Mouse (Mus musculus): ENCODE results near the gene Tex46. TPM values are rescaled to one million over a fixed set of nuclear protein-coding genes. Genes with fewer than 3 reads are reported as not detected.
A peak's percentile ranks its signal among the peaks of the same experiment; 100 is the strongest.

Gene Tex46
- total RNA-seq, 2 experiments from 2014 or later = not detected

- ATAC-seq (replicated peaks; ENCODE audit: poor library complexity) = peak; percentile 44
These were observed 16.4 kb downstream of the Tex46 start for GRCm38 (mm10) chr4:136626590-136626989.

GRCm38 (mm10) chr4:136631237-136631994 lies 21.2 kb downstream of the Tex46 start:
- ATAC-seq (replicated peaks; ENCODE audit: poor library complexity) = no peak

DNA sequence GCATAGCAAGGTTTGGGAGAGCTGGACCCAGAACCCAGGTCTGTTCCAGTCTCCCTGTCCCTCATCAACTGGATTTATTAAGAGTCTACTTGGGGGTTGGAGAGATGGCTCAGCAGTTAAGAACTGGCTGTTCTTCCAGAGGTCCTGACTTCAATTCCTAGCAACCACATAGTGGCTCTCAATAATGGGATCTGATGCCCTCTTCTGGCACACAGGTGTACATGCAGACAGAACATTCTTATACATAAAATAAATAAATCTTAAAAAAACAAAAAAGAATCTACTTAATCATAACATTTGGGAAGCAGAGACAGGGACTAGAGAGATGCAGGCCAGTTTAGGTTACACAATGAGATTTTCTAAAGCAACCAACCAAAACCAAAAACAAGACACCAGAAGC lies 25.8 kb downstream of the Tex46 start:
- ATAC-seq (replicated peaks; ENCODE audit: poor library complexity) = no peak

DNA sequence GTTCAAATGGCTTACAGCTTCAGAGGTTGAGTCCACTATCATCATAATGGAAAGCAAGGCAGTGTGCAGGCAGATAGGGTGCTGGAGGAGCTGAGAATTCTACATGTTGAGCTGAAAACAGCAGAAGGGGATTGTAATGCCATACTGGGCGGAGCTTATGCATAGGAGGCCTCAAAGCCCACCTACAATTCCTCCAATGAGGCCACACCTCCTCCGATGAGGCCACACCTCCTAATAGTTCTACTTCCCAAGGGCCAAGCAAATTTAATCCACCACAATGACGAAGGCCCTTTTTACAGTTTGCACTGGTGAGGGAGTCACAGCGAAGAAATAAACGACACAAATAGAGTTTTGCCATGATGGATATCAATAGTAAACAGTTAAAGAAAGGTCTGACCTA lies 26.3 kb downstream of the Tex46 start:
- no peak for ATAC-seq (replicated peaks; ENCODE audit: poor library complexity)

DNA sequence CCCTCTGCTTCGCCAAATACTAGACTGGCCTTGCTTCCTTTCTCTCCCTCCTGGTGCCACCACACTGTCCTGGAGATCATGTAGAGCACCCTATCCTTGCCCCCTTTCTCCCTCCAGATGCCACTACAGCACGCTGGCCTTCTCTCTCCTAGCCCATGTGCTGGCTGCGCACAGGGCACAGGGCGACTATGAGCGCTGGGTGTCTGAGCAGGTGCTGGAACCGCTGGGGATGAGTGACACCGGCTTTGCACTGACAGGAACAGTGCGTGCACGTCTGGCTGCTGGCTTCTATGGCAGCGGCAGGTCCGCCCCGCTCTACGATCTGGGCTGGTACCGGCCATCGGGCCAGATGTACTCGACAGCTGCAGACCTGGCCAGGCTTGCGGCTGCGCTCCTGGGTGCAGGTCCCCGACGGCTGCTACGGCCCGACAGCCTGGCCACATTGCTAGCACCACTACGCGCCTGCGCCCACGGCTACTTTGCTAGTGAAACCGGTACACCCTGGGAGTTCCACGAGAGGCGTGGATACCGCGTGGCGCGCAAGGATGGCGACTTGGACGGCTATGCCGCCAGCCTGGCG lies 26.8 kb downstream of the Tex46 start:
- ATAC-seq (replicated peaks; ENCODE audit: poor library complexity) = no peak

- peak; percentile 33 for ATAC-seq (replicated peaks; ENCODE audit: poor library complexity)
These were observed 27.5 kb downstream of the Tex46 start for GRCm38 (mm10) chr4:136637563-136638229.

- no peak for ATAC-seq (replicated peaks; ENCODE audit: poor library complexity)
These were observed 28.1 kb downstream of the Tex46 start for GRCm38 (mm10) chr4:136638230-136638750.

DNA sequence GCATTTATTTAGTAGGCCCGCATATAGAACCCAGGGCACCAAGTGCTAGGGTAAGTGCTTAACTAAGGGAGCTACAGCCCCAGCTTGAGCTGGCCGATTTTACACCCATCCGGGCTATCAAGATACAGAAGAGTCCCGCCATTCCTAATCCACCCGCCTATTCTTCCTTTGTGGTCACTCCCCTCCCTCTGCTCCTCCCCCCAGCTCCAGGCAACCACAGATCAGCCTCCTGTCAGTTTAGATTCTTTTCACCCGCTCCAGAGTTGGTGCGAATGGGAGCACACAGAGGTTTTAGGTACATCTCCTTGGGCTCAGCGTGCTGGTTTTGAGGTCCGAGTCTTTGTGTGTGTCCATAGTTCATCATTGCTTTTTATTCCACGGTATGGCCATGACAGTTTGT lies 28.7 kb downstream of the Tex46 start:
- peak; percentile 74 for ATAC-seq (replicated peaks; ENCODE audit: poor library complexity)

- ATAC-seq (replicated peaks; ENCODE audit: poor library complexity) = peak; percentile 82
These were observed 38.8 kb downstream of the Tex46 start for GRCm38 (mm10) chr4:136648922-136649479.

- ATAC-seq (replicated peaks; ENCODE audit: poor library complexity) = no peak
These were observed 39.4 kb downstream of the Tex46 start for GRCm38 (mm10) chr4:136649480-136650196.

DNA sequence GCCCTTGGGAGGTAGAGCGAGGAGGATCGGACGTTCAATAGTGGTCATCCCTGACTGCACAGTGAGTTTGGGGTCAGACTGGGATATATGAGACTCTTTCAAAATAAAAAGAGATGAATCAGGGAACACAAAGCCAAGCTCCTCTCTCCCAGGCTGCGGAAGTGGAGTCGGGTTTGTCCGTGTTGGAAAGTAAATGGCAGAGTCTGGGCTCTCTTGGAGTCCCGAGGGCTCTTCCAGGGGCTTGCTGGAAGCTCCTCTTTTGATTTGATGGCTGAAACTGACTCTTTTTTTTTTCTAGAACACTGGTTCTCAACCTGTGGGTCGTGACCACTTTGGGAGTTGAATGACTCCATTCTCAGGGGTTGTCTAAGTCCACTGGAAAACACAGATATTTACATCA lies 40.0 kb downstream of the Tex46 start:
- no peak for ATAC-seq (replicated peaks; ENCODE audit: poor library complexity)

- ATAC-seq (replicated peaks; ENCODE audit: poor library complexity) = peak; percentile 66
These were observed 41.1 kb downstream of the Tex46 start for GRCm38 (mm10) chr4:136651357-136651811.

DNA sequence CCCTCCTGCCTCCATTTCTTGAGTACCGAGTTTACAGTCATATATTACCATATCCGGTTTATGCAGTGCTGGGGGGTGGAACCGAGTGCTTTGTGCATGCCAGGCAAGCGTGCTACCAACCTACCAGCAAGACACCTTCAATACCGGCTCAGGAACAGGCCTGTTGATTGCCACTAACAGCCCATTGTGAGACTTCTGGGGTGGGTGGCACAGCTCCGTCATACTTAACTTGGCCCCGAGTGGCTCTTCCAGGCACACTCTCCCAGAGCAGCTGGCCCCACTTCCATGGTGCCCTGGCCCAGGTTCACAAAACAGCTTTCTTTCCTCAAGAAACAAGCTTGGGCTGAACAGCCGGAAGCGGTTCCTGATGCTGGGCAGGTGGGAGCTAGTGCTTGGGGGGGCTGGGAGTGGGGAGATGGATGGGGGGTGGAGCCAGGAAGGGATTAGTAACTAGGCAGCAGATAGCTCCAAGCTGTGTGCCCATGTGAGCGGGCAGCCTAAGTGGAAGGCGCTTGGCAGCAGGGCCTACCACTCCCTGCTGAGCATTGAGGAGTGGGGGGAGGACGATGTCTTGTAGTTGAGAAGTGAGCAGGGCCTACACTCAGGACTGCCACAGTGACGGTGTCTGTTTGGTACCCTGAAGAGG lies 41.8 kb downstream of the Tex46 start:
- no peak for ATAC-seq (replicated peaks; ENCODE audit: poor library complexity)

DNA sequence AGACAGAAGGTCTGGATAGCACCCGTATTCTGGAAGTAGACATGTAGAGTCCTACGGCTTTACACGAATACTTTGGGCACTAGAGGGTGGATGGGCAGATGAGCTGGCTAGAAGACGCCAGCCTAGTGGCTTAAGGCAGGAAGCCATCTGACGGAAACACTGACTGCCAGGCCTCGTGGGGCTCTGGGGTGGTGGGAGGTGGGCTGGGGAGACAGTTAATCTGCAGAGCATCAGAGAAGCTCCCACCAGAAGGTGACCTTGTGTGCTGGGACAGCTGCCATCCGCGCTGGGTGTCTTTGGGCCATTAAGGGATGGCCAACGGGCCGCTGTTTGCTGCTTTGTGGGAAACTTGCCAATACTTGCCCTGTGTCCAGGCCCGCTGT lies 42.3 kb downstream of the Tex46 start:
- ATAC-seq (replicated peaks; ENCODE audit: poor library complexity) = no peak

DNA sequence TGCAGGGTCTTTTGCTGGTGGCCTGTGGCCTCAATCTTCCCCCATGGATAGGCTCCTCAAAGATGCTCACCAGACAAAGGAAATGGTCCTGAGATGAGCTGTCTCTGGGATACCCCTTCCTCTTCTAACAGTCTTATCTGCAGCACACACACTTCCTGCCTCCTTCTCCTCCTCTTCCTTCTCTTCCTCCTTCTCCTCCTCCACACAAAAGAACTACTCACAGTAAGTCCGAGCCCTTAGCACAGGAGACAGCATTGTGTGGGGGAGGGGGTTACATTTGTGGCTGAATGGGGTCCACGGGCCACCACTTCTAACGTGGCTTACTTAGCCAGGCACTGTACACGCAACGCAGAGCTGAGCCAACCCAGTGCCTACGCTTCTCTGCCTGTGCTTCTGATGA lies 42.8 kb downstream of the Tex46 start:
- ATAC-seq (replicated peaks; ENCODE audit: poor library complexity) = peak; percentile 30

DNA sequence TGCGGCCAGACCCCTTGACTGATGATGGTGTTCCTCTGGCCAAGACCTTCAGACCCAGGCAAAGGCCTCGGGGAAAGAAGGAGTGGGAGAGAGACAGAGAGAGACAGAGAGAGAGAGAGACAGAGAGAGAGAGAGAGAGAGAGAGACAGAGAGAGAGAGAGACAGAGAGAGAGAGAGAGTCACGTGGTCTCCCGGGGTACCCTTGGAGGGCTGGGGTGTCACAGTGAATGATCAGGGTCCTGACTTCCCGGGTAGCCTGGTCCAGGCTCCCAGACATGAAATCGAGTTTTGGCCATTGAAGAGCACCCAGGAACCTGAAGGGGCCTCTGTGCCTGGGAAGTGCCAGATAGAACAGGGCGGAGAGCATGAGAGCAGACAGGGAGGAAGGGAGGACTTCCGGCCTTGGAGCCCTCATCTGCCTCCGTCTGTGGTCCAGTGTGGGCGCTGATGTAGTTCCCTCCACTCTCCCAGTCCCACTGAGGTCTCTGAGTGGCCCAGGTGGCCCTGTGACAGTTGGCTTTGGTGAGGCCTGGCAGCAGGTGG lies 43.5 kb downstream of the Tex46 start:
- 0 out of 2 replicates have a peak, but pooled peaks have one; percentile 15 for ATAC-seq (replicated peaks; ENCODE audit: poor library complexity)

DNA sequence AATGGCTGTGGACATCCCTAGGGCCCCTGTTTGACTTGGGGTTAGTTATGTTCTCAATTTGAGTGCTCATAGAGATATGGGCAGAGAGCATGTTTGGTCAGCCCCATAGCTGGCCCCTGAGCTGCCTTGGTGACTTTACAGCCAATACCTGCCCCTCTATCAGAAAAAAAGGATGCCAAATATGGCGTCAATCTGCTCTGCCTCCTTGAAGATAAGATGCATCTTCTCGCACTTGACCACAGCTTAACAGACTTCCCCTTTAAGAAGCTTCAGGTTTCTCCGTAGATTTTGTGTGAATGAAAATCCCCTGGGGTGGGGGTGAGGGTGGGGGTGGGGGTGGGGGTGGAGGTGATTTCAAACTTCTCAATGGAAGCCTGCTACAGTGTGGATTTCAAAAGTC lies 47.7 kb downstream of the Tex46 start:
- 0 out of 2 replicates have a peak, but pooled peaks have one; percentile 19 for ATAC-seq (replicated peaks; ENCODE audit: poor library complexity)

All from megakaryocyte progenitor cell, adult 5-6 weeks (primary cell).